Mouse (Mus musculus) MEL (cell line): ENCODE measurements around the gene Hmgb1. TPM values are rescaled to one million over a fixed set of nuclear protein-coding genes. Genes with fewer than 3 reads are reported as not detected.
"Not testable (repeated sequence)": the region's sequence is repeated elsewhere in the genome, so short reads cannot be mapped to it uniquely, and the experiment has no call there.

Source experiments
- DNase-seq: peaks from one replicate; pipeline ENCODE4 v3.0.0; 2011; ENCODE audit warnings: low read depth, low spot score
- H3K27ac ChIP-seq: 2 replicates; pipeline ENCODE4 v1.5.1; 2012; ENCODE audit warnings: low read depth, mild to moderate bottlenecking, control low read depth, low read length, moderate library complexity; ENCODE audit not compliant: control insufficient read depth
- H3K27me3 ChIP-seq, 2 experiments: fragments of 150-350 bp in 1 of 2; sonication (generic) in 1 of 2; 2 replicates each; pipeline ENCODE4 v1.6.1; 2012; ENCODE audit warnings: low read length in 2 of 2, mild to moderate bottlenecking in 2 of 2, improper control_type of control experiment in 1 of 2, moderate library complexity in 1 of 2; ENCODE audit not compliant: insufficient read depth in 2 of 2, control insufficient read depth in 1 of 2
- H3K36me3 ChIP-seq, 2 experiments: 2 replicates each; pipeline ENCODE4 v1.6.1; 2012 to 2014; ENCODE audit warnings: low read length in 2 of 2, improper control_type of control experiment in 1 of 2, inconsistent platforms in 1 of 2, mild to moderate bottlenecking in 1 of 2; ENCODE audit not compliant: insufficient read depth in 2 of 2, control insufficient read depth in 1 of 2
- H3K4me1 ChIP-seq, 2 experiments: fragments of 150-350 bp in 1 of 2; sonication (generic) in 1 of 2; 2 replicates each; pipeline ENCODE4 v1.6.1; 2012; ENCODE audit warnings: low read length in 2 of 2, improper control_type of control experiment in 1 of 2, mild to moderate bottlenecking in 1 of 2; ENCODE audit not compliant: insufficient read depth in 2 of 2, control insufficient read depth in 1 of 2
- H3K4me3 ChIP-seq, 2 experiments: fragments of 150-350 bp in 1 of 2; sonication (generic) in 1 of 2; 2 replicates each; pipeline ENCODE4 v1.5.1; 2012; ENCODE audit warnings: low read depth in 2 of 2, low read length in 2 of 2, mild to moderate bottlenecking in 2 of 2, moderate library complexity in 2 of 2, control low read depth in 1 of 2, improper control_type of control experiment in 1 of 2; ENCODE audit not compliant: control insufficient read depth in 1 of 2, insufficient read depth in 1 of 2
- H3K79me2 ChIP-seq: 2 replicates; pipeline ENCODE4 v1.6.1; 2012; ENCODE audit warnings: mild to moderate bottlenecking, low read length, moderate library complexity; ENCODE audit not compliant: control insufficient read depth, poor library complexity, insufficient read depth
- H3K9ac ChIP-seq: 2 replicates; pipeline ENCODE4 v1.6.1; 2012; ENCODE audit warnings: low read depth, mild to moderate bottlenecking, control low read depth, low read length, moderate library complexity; ENCODE audit not compliant: control insufficient read depth, poor library complexity, severe bottlenecking
- H3K9me3 ChIP-seq: fragments of 150-350 bp; sonication (generic); replicated peaks from 2 replicates; pipeline ENCODE4 v1.6.1; 2012; ENCODE audit warnings: mild to moderate bottlenecking, low read length, improper control_type of control experiment, moderate library complexity; ENCODE audit not compliant: insufficient read depth
- CHD2 ChIP-seq: IDR thresholded peaks from 2 replicates; pipeline ENCODE4 v1.6.1; 2011; ENCODE audit warnings: low read length, improper control_type of control experiment
- CTCF ChIP-seq, 3 experiments: IDR thresholded peaks in 2 of 3; conservative IDR thresholded peaks in 1 of 3; 2 replicates each; pipeline ENCODE4 v1.5.1; 2011 to 2012; ENCODE audit warnings: low read length in 3 of 3, low read depth in 2 of 3, mild to moderate bottlenecking in 2 of 3, improper control_type of control experiment in 1 of 3, inconsistent platforms in 1 of 3, mixed read lengths in 1 of 3, moderate library complexity in 1 of 3; ENCODE audit not compliant: control insufficient read depth in 1 of 3, insufficient read depth in 1 of 3, poor library complexity in 1 of 3, severe bottlenecking in 1 of 3
- EP300 ChIP-seq, 2 experiments: IDR thresholded peaks; 2 replicates each; pipeline ENCODE4 v1.6.1; 2011; ENCODE audit warnings: improper control_type of control experiment in 2 of 2, low read length in 2 of 2, low read depth in 1 of 2, mild to moderate bottlenecking in 1 of 2
- GATA1 ChIP-seq: IDR thresholded peaks from 2 replicates; pipeline ENCODE4 v1.6.1; 2011; ENCODE audit warnings: low read depth, low read length, improper control_type of control experiment
- JUND ChIP-seq: IDR thresholded peaks from 2 replicates; pipeline ENCODE4 v1.6.1; 2011; ENCODE audit warnings: low read depth, mild to moderate bottlenecking, improper control_type of control experiment, low read length
- KAT2A ChIP-seq: conservative IDR thresholded peaks from 2 replicates; pipeline ENCODE4 v1.6.1; 2012; ENCODE audit warnings: low read depth, low read length, improper control_type of control experiment, inconsistent platforms
- MYB ChIP-seq: IDR thresholded peaks from 2 replicates; pipeline ENCODE4 v1.6.1; 2011; ENCODE audit warnings: mild to moderate bottlenecking, low read depth, low read length, improper control_type of control experiment
- MYC ChIP-seq: IDR thresholded peaks from 2 replicates; pipeline ENCODE4 v1.6.1; 2011; ENCODE audit warnings: low read depth, mild to moderate bottlenecking, low read length, improper control_type of control experiment, moderate library complexity
- POLR2AphosphoS5 ChIP-seq: IDR thresholded peaks from 2 replicates; pipeline ENCODE4 v1.6.1; 2012; ENCODE audit warnings: low read depth, borderline replicate concordance, mild to moderate bottlenecking, inconsistent platforms, low read length, moderate library complexity, mixed read lengths
- RCOR1 ChIP-seq: IDR thresholded peaks from 2 replicates; pipeline ENCODE4 v1.6.1; 2012; ENCODE audit warnings: low read depth, mild to moderate bottlenecking, inconsistent platforms, low read length, improper control_type of control experiment
- TAL1 ChIP-seq: IDR thresholded peaks from 2 replicates; pipeline ENCODE4 v1.6.1; 2012; ENCODE audit warnings: mild to moderate bottlenecking, inconsistent platforms, low read length, moderate library complexity, mixed read lengths
- TBP ChIP-seq: IDR thresholded peaks from 2 replicates; pipeline ENCODE4 v1.8.0; 2011; ENCODE audit warnings: low read depth, low read length, improper control_type of control experiment
- UBTF ChIP-seq: IDR thresholded peaks from 2 replicates; pipeline ENCODE4 v1.6.1; 2012; ENCODE audit warnings: low read depth, mild to moderate bottlenecking, inconsistent platforms, low read length, improper control_type of control experiment, moderate library complexity, borderline replicate concordance; ENCODE audit not compliant: insufficient read depth
- USF1 ChIP-seq: IDR thresholded peaks from 2 replicates; pipeline ENCODE4 v1.6.1; 2014; ENCODE audit warnings: low read depth, mild to moderate bottlenecking, inconsistent platforms, low read length, improper control_type of control experiment, moderate library complexity
- USF2 ChIP-seq, 2 experiments: IDR thresholded peaks; 2 replicates each; pipeline ENCODE4 v1.6.1; 2011 to 2012; ENCODE audit warnings: improper control_type of control experiment in 2 of 2, low read length in 2 of 2, borderline replicate concordance in 1 of 2, inconsistent platforms in 1 of 2, low read depth in 1 of 2, mild to moderate bottlenecking in 1 of 2; ENCODE audit not compliant: insufficient read depth in 1 of 2
- polyA plus RNA-seq, 2 experiments: library from polyadenylated mRNA; stranded (reverse) in 1 of 2; unstranded in 1 of 2; fragments of >175 nt in 1 of 2; fragments of >200 nt in 1 of 2; gene quantifications; 2 replicates each; pipeline versions ENCODE4 v1.2.1 to v1.2.4; 2012; ENCODE audit warnings: low replicate concordance in 2 of 2, low read depth in 1 of 2; ENCODE audit not compliant: insufficient read length in 2 of 2, insufficient read depth in 1 of 2, missing spikeins in 1 of 2
- total RNA-seq: library from RNA; depleted of rRNA; stranded (reverse); fragments of 300-350 nt; gene quantifications from 2 replicates; pipeline ENCODE4 v1.2.3, GENCODE M21; 2012

Hmgb1 gene
- total and polyA plus RNA-seq, 3 experiments: 600 to 678 TPM; not detected in 1

- not testable (repeated sequence) for H3K27ac ChIP-seq
Observed at GRCm38 (mm10) chr5:149141155-149141554, 43.1 kb downstream of the Hmgb1 start.

GRCm38 (mm10) chr5:149140336-149140735, 44.0 kb downstream of the Hmgb1 start:
- H3K4me1 ChIP-seq: peaks cover 6 to 10% of the 10 kb centered on the region in 2 experiments; a peak in 3 of 4 replicates
- H3K27me3 ChIP-seq: no peaks in the 10 kb centered on the region
- no peak overlapping the region for H3K9ac ChIP-seq
- no peak for DNase-seq
- H3K27ac ChIP-seq: no peak overlapping the region
- no peaks in the 10 kb centered on the region for H3K79me2 ChIP-seq
- H3K9me3 ChIP-seq: no peaks in the 10 kb centered on the region
- TF ChIP-seq CTCF (IDR thresholded peaks at IDR 0.05 in 2 of 3, conservative IDR thresholded peaks at IDR 0.05 in 1 of 3; ENCODE audit: control insufficient read depth in 1 of 3, insufficient read depth in 1 of 3, low read depth in 2 of 3, low read length in 3 of 3, poor library complexity in 1 of 3, severe bottlenecking in 1 of 3): no peak
- no peak for TF ChIP-seq USF1
- no peak for TF ChIP-seq UBTF
- TF ChIP-seq KAT2A: no peak
- no peak for TF ChIP-seq POLR2AphosphoS5
- H3K4me3 ChIP-seq: no peak overlapping the region
- peaks cover 0 to 12% of the 10 kb centered on the region in 2 experiments; a peak in 2 of 4 replicates for H3K36me3 ChIP-seq

More at GRCm38 (mm10) chr5:149141155-149141554, 43.1 kb downstream of the Hmgb1 start:
- not testable (repeated sequence) for H3K9me3 ChIP-seq, H3K4me3 ChIP-seq, H3K27me3 ChIP-seq, H3K9ac ChIP-seq, H3K4me1 ChIP-seq, H3K79me2 ChIP-seq
- peaks cover 0 to 12% of the 10 kb centered on the region in 2 experiments; a peak in 2 of 4 replicates for H3K36me3 ChIP-seq
- peak; percentile 20 for DNase-seq
- TF ChIP-seq TBP: peak; percentile 95

DNA sequence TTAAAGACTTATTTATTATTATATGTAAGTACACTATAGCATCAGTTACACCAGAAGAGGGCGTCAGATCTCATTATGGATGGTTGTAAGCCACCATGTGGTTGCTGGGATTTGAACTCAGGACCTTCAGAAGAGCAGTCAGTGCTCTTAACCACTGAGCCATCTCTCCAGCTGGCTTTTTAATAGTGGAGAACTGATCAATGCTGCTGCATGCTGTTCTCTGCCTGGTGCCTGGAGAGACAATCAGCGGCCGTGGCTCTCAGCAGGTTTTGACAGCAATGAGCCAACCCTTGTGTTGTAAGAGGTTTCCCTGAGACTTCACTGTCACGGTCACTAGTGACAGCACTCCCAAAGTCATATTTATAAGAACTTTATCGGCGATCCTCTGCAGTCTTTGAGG, 46.2 kb downstream of the Hmgb1 start:
- H3K4me1 ChIP-seq: peaks cover 8 to 19% of the 10 kb centered on the region in 2 experiments
- TF ChIP-seq TBP: peak; percentile 92
- TF ChIP-seq CTCF (IDR thresholded peaks at IDR 0.05 in 2 of 3, conservative IDR thresholded peaks at IDR 0.05 in 1 of 3; ENCODE audit: control insufficient read depth in 1 of 3, insufficient read depth in 1 of 3, low read depth in 2 of 3, low read length in 3 of 3, poor library complexity in 1 of 3, severe bottlenecking in 1 of 3): peak in 1 of 3 experiments; percentile 6; a peak in 1 of 6 replicates
- TF ChIP-seq, all 39 proteins: peak for 2; not testable (repeated sequence) for 37

GRCm38 (mm10) chr5:149137447-149137846, 46.8 kb downstream of the Hmgb1 start:
- no peaks in the 10 kb centered on the region for H3K79me2 ChIP-seq
- no peak overlapping the region for H3K9ac ChIP-seq
- TF ChIP-seq GATA1 (peak; percentile 52; the same call in 1 of the 2 replicates), MYC (0 out of 2 replicates have a peak, but pooled peaks have one; percentile 29), TAL1 (peak; percentile 51), EP300 (IDR thresholded peaks at IDR 0.05; ENCODE audit: low read depth in 1 of 2, low read length in 2 of 2) (peak; percentile 46; a peak in 2 of 4 replicates), JUND (no peak), CHD2 (no peak), USF2 (IDR thresholded peaks at IDR 0.05; ENCODE audit: borderline replicate concordance in 1 of 2, insufficient read depth in 1 of 2, low read depth in 1 of 2, low read length in 2 of 2) (no peak), USF1 (no peak), MYB (0 out of 2 replicates have a peak, but pooled peaks have one; percentile 28), RCOR1 (peak; percentile 43; the same call in 1 of the 2 replicates)
- peaks cover 8 to 19% of the 10 kb centered on the region in 2 experiments for H3K4me1 ChIP-seq
- no peaks in the 10 kb centered on the region for H3K9me3 ChIP-seq
- DNase-seq: peak; percentile 61
- H3K27ac ChIP-seq: no peak overlapping the region
- H3K36me3 ChIP-seq: peaks cover 0 to 17% of the 10 kb centered on the region in 2 experiments; a peak in 2 of 4 replicates
- no peaks in the 10 kb centered on the region for H3K27me3 ChIP-seq
- no peak overlapping the region for H3K4me3 ChIP-seq

More for the DNA sequence above, 46.2 kb downstream of the Hmgb1 start:
- peaks cover 0 to 17% of the 10 kb centered on the region in 2 experiments; a peak in 2 of 4 replicates for H3K36me3 ChIP-seq
- H3K27ac ChIP-seq, H3K9ac ChIP-seq, H3K9me3 ChIP-seq, H3K79me2 ChIP-seq, H3K27me3 ChIP-seq, H3K4me3 ChIP-seq: not testable (repeated sequence)
- peak; percentile 32 for DNase-seq
